Mouse (Mus musculus): Measurements from ENCODE around the gene Ptprt. TPM values are rescaled to one million over a fixed set of nuclear protein-coding genes. Genes with fewer than 3 reads are reported as not detected.

Ptprt gene
- total and polyA plus RNA-seq, 3 experiments: 0.76 TPM; not detected in 2

GRCm38 (mm10) chr2:161480445-161480844, 1180.5 kb downstream of the Ptprt start:
- TF ChIP-seq NELFE (IDR thresholded peaks at IDR 0.05; ENCODE audit: low read depth, low read length) (no peak), TCF12 (IDR thresholded peaks at IDR 0.05; ENCODE audit: low read depth, low read length) (no peak), MAFK (IDR thresholded peaks at IDR 0.05; ENCODE audit: insufficient replicate concordance, low read length) (no peak)
- Histone ChIP-seq H3K36me3 (replicated peaks in 1 of 2; ENCODE audit: control insufficient read depth in 1 of 2, insufficient read depth in 1 of 2, low read length in 1 of 2) (no peaks in the 10 kb centered on the region), H3K4me3 (replicated peaks in 1 of 3; ENCODE audit: low read depth in 2 of 3, low read length in 2 of 3, poor library complexity in 1 of 3) (no peak overlapping the region), H3K9me3 (replicated peaks; ENCODE audit: low read length) (peaks cover 39% of the 10 kb centered on the region), H3K9ac (ENCODE audit: insufficient read depth, low read depth) (no peak overlapping the region), H3K27me3 (replicated peaks) (no peaks in the 10 kb centered on the region), H3K4me2 (ENCODE audit: insufficient read depth, low read depth, poor library complexity, severe bottlenecking) (no peak overlapping the region), H3K27ac (ENCODE audit: insufficient read depth, low read depth) (no peak overlapping the region), H3K79me2 (replicated peaks; ENCODE audit: control insufficient read depth, extremely low read depth, insufficient read depth, poor library complexity, severe bottlenecking) (no peaks in the 10 kb centered on the region), H3K4me1 (ENCODE audit: control insufficient read depth in 1 of 2, insufficient read depth in 2 of 2) (no peaks in the 10 kb centered on the region)
- dilution Hi-C loops (cut with MboI; ENCODE audit: extremely low pct_ligation_motif_present, extremely low pct_unique_long_range_greater_than_20kb, low sequenced_read_pairs): no loop called here
- DNase-seq (ENCODE audit: extremely low read depth): no peak
- in situ Hi-C loops (cut with MboI; ENCODE audit: low pct_ligation_motif_present, low pct_unique_long_range_greater_than_20kb, low sequenced_read_pairs): no loop called here

Data from CH12.LX (cell line).